Mouse (Mus musculus) myocyte (in vitro differentiated cells): ENCODE measurements around the gene Nr3c2.

ENCODE experiments used
- CEBPB ChIP-seq: IDR thresholded peaks from 2 replicates; pipeline ENCODE4 v1.6.1; 2011; ENCODE audit warnings: mild to moderate bottlenecking, moderate library complexity; ENCODE audit not compliant: poor library complexity, insufficient read depth, severe bottlenecking
- E2F4 ChIP-seq: IDR thresholded peaks from one replicate; pipeline ENCODE4 v1.6.1; 2011; ENCODE audit warnings: mild to moderate bottlenecking, control low read depth, moderate library complexity; ENCODE audit not compliant: insufficient read depth
- MAX ChIP-seq: IDR thresholded peaks from one replicate; pipeline ENCODE4 v1.6.1; 2011; ENCODE audit warnings: low read depth, mild to moderate bottlenecking, control low read depth
- MYOG ChIP-seq, 3 experiments: IDR thresholded peaks; one replicate each; pipeline ENCODE4 v1.6.1; 2011; ENCODE audit warnings: control low read depth in 2 of 3, low read depth in 2 of 3, mild to moderate bottlenecking in 2 of 3; ENCODE audit not compliant: insufficient read length in 2 of 3, control insufficient read depth in 1 of 3, insufficient read depth in 1 of 3
- POLR2A ChIP-seq: IDR thresholded peaks from one replicate; pipeline ENCODE4 v1.6.1; 2011; ENCODE audit warnings: low read depth, mild to moderate bottlenecking, control low read depth, moderate library complexity; ENCODE audit not compliant: insufficient read length
- POLR2AphosphoS2 ChIP-seq: IDR thresholded peaks from one replicate; pipeline ENCODE4 v1.6.1; 2011; ENCODE audit warnings: low read depth, control low read depth; ENCODE audit not compliant: insufficient read length
- SRF ChIP-seq: IDR thresholded peaks from one replicate; pipeline ENCODE4 v1.6.1; 2011; ENCODE audit warnings: low read depth; ENCODE audit not compliant: control insufficient read depth, insufficient read length
- TCF12 ChIP-seq: IDR thresholded peaks from one replicate; pipeline ENCODE4 v1.6.1; 2011; ENCODE audit warnings: mild to moderate bottlenecking, control low read depth; ENCODE audit not compliant: poor library complexity, insufficient read depth, severe bottlenecking
- TCF3 ChIP-seq: IDR thresholded peaks from one replicate; pipeline ENCODE4 v1.6.1; 2011; ENCODE audit warnings: low read depth, control low read depth; ENCODE audit not compliant: insufficient read length
- USF1 ChIP-seq: IDR thresholded peaks from one replicate; pipeline ENCODE4 v1.6.1; 2011; ENCODE audit warnings: low read depth, mild to moderate bottlenecking, control low read depth, moderate library complexity

DNA sequence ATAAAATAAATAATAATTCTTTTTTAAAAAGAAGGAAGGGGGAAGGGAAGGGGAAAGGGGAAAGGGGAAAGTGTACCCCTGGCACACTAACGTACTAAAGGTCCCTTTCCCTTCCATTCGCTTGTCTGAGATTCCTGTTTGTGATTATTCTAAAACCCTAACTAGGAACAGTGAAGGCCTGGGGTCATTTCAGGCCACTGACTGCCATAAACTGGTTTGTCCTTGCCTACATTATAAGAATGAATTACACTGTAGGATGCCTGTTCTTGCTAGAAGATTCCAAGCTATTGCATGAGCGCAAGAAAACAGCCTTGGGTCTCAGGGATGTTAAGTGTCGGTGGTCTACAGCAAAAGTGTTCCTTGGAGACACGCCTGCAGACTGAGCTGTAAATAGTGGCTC lies 355.2 kb downstream of the Nr3c2 start:
- TF ChIP-seq POLR2A (no peak), MAX (no peak), POLR2AphosphoS2 (no peak), SRF (no peak), CEBPB (no peak), USF1 (no peak), E2F4 (no peak), MYOG (IDR thresholded peaks at IDR 0.05; ENCODE audit: control insufficient read depth in 1 of 3, insufficient read depth in 1 of 3, insufficient read length in 2 of 3, low read depth in 2 of 3) (no peak), TCF12 (no peak), TCF3 (no peak)
